Mouse (Mus musculus) stomach, postnatal 0 days (tissue): ENCODE measurements around the gene Iqcn. TPM values are rescaled to one million over a fixed set of nuclear protein-coding genes. Genes with fewer than 3 reads are reported as not detected.

ENCODE experiments used
- ATAC-seq: fragments of 200-750 bp; cut with Nextera tagmentation; 2 replicates; pipeline ENCODE4 v1.8.0; 2017; ENCODE audit not compliant: low FRiP score, low TSS enrichment
- DNase-seq: peaks from one replicate; pipeline ENCODE4 v3.0.0-alpha.2; 2016; ENCODE audit warnings: low spot score
- H3K27ac ChIP-seq: fragments of 300-500 bp; sonication (generic); replicated peaks from 2 replicates; pipeline ENCODE4 v1.5.1; 2014; ENCODE audit warnings: mild to moderate bottlenecking, control low read depth
- H3K27me3 ChIP-seq: fragments of 300-500 bp; sonication (generic); 2 replicates; pipeline ENCODE4 v1.6.1; 2014; ENCODE audit warnings: low read length; ENCODE audit not compliant: control insufficient read depth, insufficient read depth
- H3K36me3 ChIP-seq: fragments of 300-500 bp; sonication (generic); 2 replicates; pipeline ENCODE4 v1.6.1; 2014; ENCODE audit warnings: low read length, mixed read lengths; ENCODE audit not compliant: control insufficient read depth, insufficient read depth
- H3K4me1 ChIP-seq: fragments of 300-500 bp; sonication (generic); replicated peaks from 2 replicates; pipeline ENCODE4 v1.6.1; 2014; ENCODE audit warnings: antibody characterized with exemption; ENCODE audit not compliant: control insufficient read depth, insufficient read depth
- H3K4me2 ChIP-seq: fragments of 300-500 bp; sonication (generic); replicated peaks from 2 replicates; pipeline ENCODE4 v1.6.1; 2014; ENCODE audit warnings: low read depth, mild to moderate bottlenecking, control low read depth, moderate library complexity
- H3K4me3 ChIP-seq: fragments of 300-500 bp; sonication (generic); 2 replicates; pipeline ENCODE4 v1.5.1; 2014; ENCODE audit warnings: low read depth, low read length, control low read depth
- H3K9ac ChIP-seq: fragments of 300-500 bp; sonication (generic); 2 replicates; pipeline ENCODE4 v1.6.1; 2014; ENCODE audit warnings: mild to moderate bottlenecking, low read length, control low read depth, mixed read lengths
- H3K9me3 ChIP-seq: fragments of 300-500 bp; sonication (generic); 2 replicates; pipeline ENCODE4 v1.6.1; 2016; ENCODE audit warnings: low read length; ENCODE audit not compliant: control insufficient read depth
- CTCF ChIP-seq: IDR thresholded peaks from 2 replicates; pipeline ENCODE4 v1.5.1; 2016; ENCODE audit warnings: antibody characterized with exemption, low read depth, mild to moderate bottlenecking, moderate library complexity
- EP300 ChIP-seq: optimal IDR thresholded peaks from 2 replicates; pipeline ENCODE3; 2016; ENCODE audit warnings: antibody characterized with exemption
- WGBS: fragments of 180-500 bp; shearing (Covaris S2); extraction: QIAGEN DNeasy Blood & Tissue Kit; methylation state at CpG from one replicate; pipeline ENCODE4 v1.1.7; 2014; 5-methylcytosine and 5-hydroxymethylcytosine counted together
- polyA plus RNA-seq: library from polyadenylated mRNA; unstranded; fragments of >200 nt; fragmentation: Nextera tagmentation; extraction: Ambion mirVana; gene quantifications from 2 replicates; pipeline ENCODE4 v1.2.1, GENCODE M21; 2015

Gene Iqcn
- polyA plus RNA-seq, 1 experiment from 2014 or later = not detected

DNA sequence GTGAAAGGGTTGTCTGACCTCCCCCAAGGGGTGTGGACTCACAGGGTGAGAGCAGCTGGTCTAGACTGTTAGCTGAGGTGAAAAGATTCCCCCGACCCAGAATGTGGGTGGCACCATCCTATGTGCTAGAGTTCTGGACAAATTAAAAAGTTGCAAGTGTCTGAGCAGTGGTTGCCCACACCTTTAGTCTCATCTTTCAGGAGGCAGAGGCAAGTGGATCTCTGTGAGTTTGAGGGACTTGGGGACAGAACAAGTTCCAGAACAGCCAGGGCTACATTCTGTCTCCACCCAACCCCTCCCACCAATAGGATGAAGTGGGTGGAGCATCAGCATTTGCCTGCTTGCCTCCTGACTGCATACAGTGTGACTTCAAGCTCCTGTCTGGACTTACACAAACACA is 58.9 kb downstream of the Iqcn start:
- Histone ChIP-seq H3K27ac (peak overlapping the region; percentile 24; the same call in 1 of the 2 replicates), H3K4me1 (0 out of 2 replicates have a peak, but pooled peaks cover 7% of the 10 kb centered on the region), H3K9ac (no peak overlapping the region), H3K36me3 (peaks cover 9% of the 10 kb centered on the region), H3K27me3 (no peaks in the 10 kb centered on the region), H3K4me3 (no peak overlapping the region), H3K4me2 (no peak overlapping the region), H3K9me3 (no peaks in the 10 kb centered on the region)
- whole genome bisulfite sequencing = 50% methylated on average over 1 of the region's 1 CpGs
- ATAC-seq (no peak), DNase-seq (no peak)
- no peak for TF ChIP-seq EP300
- no peak for TF ChIP-seq CTCF

DNA sequence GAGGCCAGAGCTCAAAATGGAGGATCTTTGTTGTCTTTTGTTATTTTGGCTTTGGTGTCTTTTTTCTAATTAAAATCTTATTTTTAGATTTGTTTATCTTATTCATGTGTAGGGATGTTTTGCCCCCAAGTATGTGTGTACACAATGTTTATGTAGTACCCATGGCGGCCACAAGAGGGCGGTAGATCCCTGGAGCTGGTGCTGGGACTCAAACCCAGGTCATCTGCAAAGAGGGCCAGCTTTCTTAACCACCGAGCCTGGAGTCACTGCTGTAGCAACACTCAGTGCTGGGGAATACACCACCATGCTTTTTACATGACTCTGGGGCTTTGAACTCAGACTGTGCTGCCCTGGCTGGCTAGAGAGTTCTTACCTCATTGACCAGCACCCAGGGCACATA is 60.1 kb downstream of the Iqcn start:
- 7% methylated on average over 3 of the region's 3 CpGs for WGBS
- TF ChIP-seq EP300 (no peak), CTCF (peak; percentile 87)
- H3K27ac ChIP-seq = peak overlapping the region; percentile 81
- no peaks in the 10 kb centered on the region for H3K27me3 ChIP-seq
- 0 out of 2 replicates have a peak, but pooled peaks cover 7% of the 10 kb centered on the region for H3K4me1 ChIP-seq
- H3K4me2 ChIP-seq = no peak overlapping the region
- peaks cover 12% of the 10 kb centered on the region for H3K36me3 ChIP-seq
- H3K9ac ChIP-seq = no peak overlapping the region
- no peaks in the 10 kb centered on the region for H3K9me3 ChIP-seq
- no peak for ATAC-seq
- no peak overlapping the region for H3K4me3 ChIP-seq
- peak; percentile 64 for DNase-seq

DNA sequence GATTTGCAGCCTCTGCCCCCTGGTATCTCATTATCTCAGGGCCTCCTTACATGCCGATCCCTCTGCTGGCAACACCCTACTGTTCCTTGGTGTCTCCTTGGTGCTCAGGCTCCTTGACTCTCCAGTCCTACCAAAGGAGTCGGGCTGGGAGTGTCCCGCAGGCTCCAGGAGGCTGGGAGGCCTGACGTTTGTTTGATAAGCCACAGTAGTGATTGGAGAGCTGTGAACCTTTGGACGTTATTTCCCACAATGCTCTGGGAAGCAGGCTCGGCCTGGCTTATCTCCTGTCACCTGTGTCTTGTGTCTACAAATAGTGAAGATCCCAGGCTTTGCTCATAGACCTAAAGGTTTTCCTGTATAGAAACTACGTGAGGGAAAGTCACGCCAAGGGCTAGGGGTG is 60.8 kb downstream of the Iqcn start:
- Histone ChIP-seq H3K36me3 (peaks cover 13% of the 10 kb centered on the region), H3K27ac (peak overlapping the region; percentile 82), H3K4me1 (0 out of 2 replicates have a peak, but pooled peaks cover 7% of the 10 kb centered on the region), H3K4me3 (no peak overlapping the region), H3K4me2 (no peak overlapping the region), H3K9ac (no peak overlapping the region), H3K9me3 (no peaks in the 10 kb centered on the region), H3K27me3 (no peaks in the 10 kb centered on the region)
- WGBS = 60% methylated on average over 8 of the region's 8 CpGs
- peak; percentile 49 for ATAC-seq
- peak; percentile 86 for DNase-seq
- TF ChIP-seq EP300 (no peak), CTCF (no peak)

DNA sequence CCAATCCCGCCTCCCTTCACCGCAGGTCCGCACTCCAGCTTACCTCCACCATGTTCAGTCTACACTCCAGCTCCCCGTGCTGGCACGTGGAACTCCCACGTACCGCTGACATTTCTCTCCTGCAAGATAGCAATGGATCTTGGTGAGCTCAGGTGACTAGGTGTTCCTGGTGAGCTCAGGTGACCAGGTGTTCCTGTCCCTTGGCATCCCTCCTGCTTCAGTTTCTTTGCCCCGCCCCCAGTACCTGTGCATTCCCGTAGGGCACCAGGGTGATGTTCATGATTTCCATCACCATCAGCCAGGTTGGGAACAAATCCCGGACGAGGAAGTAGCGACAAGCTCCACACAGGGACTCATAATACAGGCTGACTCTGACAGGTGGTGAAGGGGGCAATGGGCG is 61.4 kb downstream of the Iqcn start:
- WGBS = 73% methylated on average over 13 of the region's 13 CpGs
- Histone ChIP-seq H3K4me3 (no peak overlapping the region), H3K9me3 (no peaks in the 10 kb centered on the region), H3K27me3 (no peaks in the 10 kb centered on the region), H3K36me3 (peaks cover 14% of the 10 kb centered on the region), H3K27ac (peak overlapping the region; percentile 82), H3K4me2 (peak overlapping the region; percentile 87), H3K4me1 (0 out of 2 replicates have a peak, but pooled peaks cover 3% of the 10 kb centered on the region), H3K9ac (no peak overlapping the region)
- TF ChIP-seq CTCF (no peak), EP300 (no peak)
- ATAC-seq (no peak), DNase-seq (peak; percentile 67)

DNA sequence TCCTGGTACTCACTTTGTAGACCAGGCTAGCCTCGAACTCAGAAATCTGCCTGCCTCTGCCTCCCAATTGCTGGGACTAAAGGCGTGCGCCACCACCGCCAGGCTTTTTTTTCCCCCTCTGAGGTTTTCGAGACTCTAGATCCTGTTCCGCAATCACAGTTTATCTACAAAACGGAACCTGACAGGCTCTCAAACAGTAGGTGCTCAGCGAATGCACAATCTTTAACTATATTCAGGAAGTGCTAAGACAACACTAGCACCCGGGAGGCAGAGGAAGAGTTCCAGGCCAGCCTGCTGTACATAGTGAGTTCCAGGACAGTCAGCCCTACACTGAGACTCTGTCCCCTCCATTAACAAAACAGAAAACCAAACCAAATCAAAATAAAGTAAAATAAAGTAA is 62.1 kb downstream of the Iqcn start:
- H3K27ac ChIP-seq = peak overlapping the region; percentile 82
- H3K4me2 ChIP-seq = peak overlapping the region; percentile 87
- H3K4me3 ChIP-seq = peak overlapping the region; percentile 48
- no peak for TF ChIP-seq CTCF
- TF ChIP-seq EP300 = no peak
- peak overlapping the region; percentile 70 for H3K9ac ChIP-seq
- H3K4me1 ChIP-seq = 0 out of 2 replicates have a peak, but pooled peaks cover 3% of the 10 kb centered on the region
- DNase-seq (no peak), ATAC-seq (no peak)
- 50% methylated on average over 9 of the region's 9 CpGs for WGBS
- no peaks in the 10 kb centered on the region for H3K9me3 ChIP-seq
- H3K36me3 ChIP-seq = peaks cover 17% of the 10 kb centered on the region
- H3K27me3 ChIP-seq = no peaks in the 10 kb centered on the region

DNA sequence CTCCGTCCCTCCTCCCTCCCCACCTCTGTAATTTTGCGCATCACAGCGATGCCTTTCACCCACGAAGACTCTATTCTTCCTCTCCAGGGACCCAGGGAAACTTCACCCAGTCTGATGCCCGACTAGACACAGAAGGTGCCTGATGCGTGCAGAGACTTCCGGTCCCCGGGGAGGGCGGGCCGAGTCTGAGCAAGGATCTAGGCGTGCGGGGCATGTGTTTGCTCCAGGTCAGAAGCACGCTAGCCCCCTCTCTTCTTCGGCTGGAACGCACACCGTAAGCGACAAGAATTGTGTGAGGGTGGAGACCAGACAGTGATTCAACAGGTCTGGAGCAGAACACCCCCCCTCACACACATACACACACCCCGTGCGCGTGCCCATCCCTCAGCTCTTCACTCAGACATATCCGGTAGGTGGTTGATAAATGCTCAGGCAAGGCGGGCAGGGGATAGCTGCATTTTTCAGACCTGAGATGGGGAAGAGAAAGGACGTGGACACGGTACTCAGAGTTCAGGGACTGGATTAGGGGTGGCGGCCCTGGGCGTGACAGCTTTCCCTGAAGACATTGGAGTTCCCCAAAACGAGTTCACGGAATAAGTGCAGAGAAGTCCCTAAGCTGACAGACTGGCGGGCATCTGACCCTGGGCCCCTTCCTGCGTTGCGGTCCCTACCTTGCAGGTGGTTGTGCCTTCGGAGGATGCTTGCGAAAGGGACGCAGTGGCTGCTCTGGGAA is 62.7 kb downstream of the Iqcn start:
- Histone ChIP-seq H3K4me3 (peak overlapping the region; percentile 48), H3K4me2 (peak overlapping the region; percentile 87), H3K9me3 (no peaks in the 10 kb centered on the region), H3K9ac (peak overlapping the region; percentile 70), H3K4me1 (0 out of 2 replicates have a peak, but pooled peaks cover 3% of the 10 kb centered on the region), H3K27me3 (no peaks in the 10 kb centered on the region), H3K27ac (peak overlapping the region; percentile 79), H3K36me3 (peaks cover 22% of the 10 kb centered on the region)
- 1% methylated on average over 34 of the region's 34 CpGs for WGBS
- peak; percentile 71 for DNase-seq
- ATAC-seq = no peak
- TF ChIP-seq EP300 (no peak), CTCF (no peak)
